Mouse (Mus musculus): Measurements from ENCODE around the gene Rprml. TPM values are rescaled to one million over a fixed set of nuclear protein-coding genes. Genes with fewer than 3 reads are reported as not detected.

Rprml gene
- polyA plus RNA-seq, 1 experiment from 2014 or later = 0.22 TPM

DNA sequence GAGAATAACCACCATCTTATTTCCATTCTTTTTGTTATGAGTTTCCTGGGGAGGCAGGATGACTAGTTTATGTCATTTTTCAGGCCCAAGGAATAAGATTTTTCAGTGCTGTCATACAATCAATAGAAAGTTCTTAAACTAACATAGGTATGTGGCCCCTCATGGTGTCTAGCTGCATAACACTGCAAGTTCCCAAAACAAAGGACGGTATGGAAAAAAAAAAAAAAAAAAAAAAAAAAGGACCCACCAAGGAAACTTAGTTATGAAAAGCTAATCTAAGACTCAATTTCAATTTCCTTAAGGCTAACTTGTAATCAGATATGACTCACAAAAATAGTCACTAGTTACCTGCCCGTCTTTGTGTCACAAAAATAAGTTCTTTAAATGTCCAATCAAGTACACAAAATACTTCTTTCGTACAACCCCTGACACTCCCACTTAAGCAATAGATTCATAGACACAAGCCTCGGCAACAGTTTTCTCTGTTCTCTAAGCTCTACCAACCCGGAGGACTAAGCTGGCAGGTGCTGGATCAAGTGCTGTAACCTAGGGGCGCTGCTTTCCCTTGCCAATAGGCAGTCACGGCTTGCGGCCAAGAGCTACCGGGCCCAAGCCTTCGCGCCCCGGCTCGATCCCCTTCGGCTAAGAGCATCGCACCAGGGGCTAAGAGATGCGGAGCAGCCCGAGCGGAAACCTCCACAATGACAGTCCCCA, 47.6 kb downstream of the Rprml start:
- 2% methylated on average over 18 of the region's 18 CpGs for WGBS
- no peak; the same call in 1 of the 2 replicates for ATAC-seq

DNA sequence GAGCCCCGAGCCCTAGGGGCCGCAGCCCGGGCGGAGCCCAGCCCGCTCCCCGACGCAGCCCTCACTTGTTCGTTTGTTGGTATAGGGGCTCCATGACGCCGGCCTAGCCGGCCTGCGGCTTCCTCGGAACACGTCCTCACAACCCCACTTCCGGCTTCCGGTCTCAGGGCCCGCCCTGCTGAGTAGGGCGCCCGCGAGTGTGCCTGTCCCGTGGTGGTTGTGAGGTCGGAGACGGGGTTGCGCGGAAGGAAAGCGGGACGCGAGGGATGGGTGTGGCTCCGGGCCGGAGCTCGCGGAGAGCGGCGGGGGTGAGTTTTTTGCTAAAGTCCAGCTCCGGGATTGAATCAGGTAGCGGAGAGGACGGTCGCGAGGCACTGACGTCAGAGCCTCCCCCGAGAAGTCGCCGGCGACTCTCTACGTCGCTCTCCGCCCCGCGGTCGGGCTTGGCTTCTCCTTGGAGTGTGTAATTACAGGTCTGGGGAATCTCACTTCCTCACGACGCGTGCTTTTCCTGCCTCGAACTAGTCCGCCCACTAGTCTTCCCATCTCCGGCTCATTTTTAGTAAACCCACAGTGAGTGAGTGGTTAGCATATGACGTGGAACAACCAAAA, 48.3 kb downstream of the Rprml start, which contains the start of gene Gosr2:
Gene Gosr2 (minus strand): TSS at position 334 of the 612 bp plus-strand sequence.
- Histone ChIP-seq H3K4me1 (replicated peaks) (peaks cover 26% of the 10 kb centered on the region), H3K4me3 (replicated peaks) (peak within 1 kb of the TSS; percentile 88), H3K9me3 (no peaks in the 10 kb centered on the region), H3K9ac (replicated peaks) (peak within 1 kb of the TSS; percentile 87), H3K27ac (peak within 1 kb of the TSS; percentile 95), H3K27me3 (no peaks in the 10 kb centered on the region), H3K36me3 (0 out of 2 replicates have a peak, but pooled peaks cover 3% of the 10 kb centered on the region), H3K4me2 (replicated peaks) (peak within 1 kb of the TSS; percentile 73)
- ATAC-seq = peak; percentile 99
- under 1% methylated on average over 57 of the region's 57 CpGs for WGBS

More for the DNA sequence above, 47.6 kb downstream of the Rprml start:
- peaks cover 26% of the 10 kb centered on the region for H3K4me1 ChIP-seq (replicated peaks)
- H3K9me3 ChIP-seq = no peaks in the 10 kb centered on the region
- peak overlapping the region; percentile 95 for H3K27ac ChIP-seq
- H3K36me3 ChIP-seq = 0 out of 2 replicates have a peak, but pooled peaks cover 3% of the 10 kb centered on the region
- H3K27me3 ChIP-seq = no peaks in the 10 kb centered on the region
- H3K4me3 ChIP-seq (replicated peaks) = peak overlapping the region; percentile 88
- peak overlapping the region; percentile 87 for H3K9ac ChIP-seq (replicated peaks)
- peak overlapping the region; percentile 73 for H3K4me2 ChIP-seq (replicated peaks)

DNA sequence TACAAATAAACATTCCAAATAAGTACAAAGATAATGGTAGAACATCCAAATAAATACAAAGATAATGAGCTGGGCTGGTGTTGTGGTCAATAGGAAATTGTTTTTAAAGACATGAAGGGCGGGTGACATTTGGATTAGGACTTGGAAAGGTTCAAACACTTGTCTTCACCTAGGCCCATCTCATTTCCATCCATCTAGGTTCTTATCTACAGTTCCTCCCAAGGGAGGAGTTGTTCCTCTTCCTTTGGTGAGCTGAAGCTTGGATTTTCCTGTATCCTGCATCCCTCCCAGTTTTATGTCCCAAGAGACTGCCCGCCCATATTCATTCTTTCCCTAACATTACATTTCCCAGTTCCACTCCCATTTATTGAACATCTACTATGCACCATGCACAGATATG, 48.9 kb downstream of the Rprml start:
- WGBS = 66% methylated on average over 2 of the region's 2 CpGs
- Histone ChIP-seq H3K4me1 (replicated peaks) (peaks cover 26% of the 10 kb centered on the region), H3K27me3 (no peaks in the 10 kb centered on the region), H3K4me3 (replicated peaks) (peak overlapping the region; percentile 88), H3K4me2 (replicated peaks) (peak overlapping the region; percentile 73), H3K27ac (peak overlapping the region; percentile 95), H3K9ac (replicated peaks) (peak overlapping the region; percentile 87; the same call in 1 of the 2 replicates), H3K9me3 (no peaks in the 10 kb centered on the region), H3K36me3 (0 out of 2 replicates have a peak, but pooled peaks cover 3% of the 10 kb centered on the region)
- no peak for ATAC-seq

Other genes with a start within 250 kb of the Rprml start
- gene Plekhm1, start 236.9 kb upstream of the Rprml start, polyA plus RNA-seq (2015; fragmentation: Nextera tagmentation; extraction: Ambion mirVana) = 9.1 and 9.4 TPM in 2 replicates
- gene Lrrc37a, start 145.0 kb upstream of the Rprml start, polyA plus RNA-seq (2015; fragmentation: Nextera tagmentation; extraction: Ambion mirVana) = not detected in 2 replicates
- not detected in 2 replicates for gene Gm884, start 28.4 kb upstream of the Rprml start, polyA plus RNA-seq (2015; fragmentation: Nextera tagmentation; extraction: Ambion mirVana)
- not detected in 2 replicates for gene Lyzl6, start 10.7 kb upstream of the Rprml start, polyA plus RNA-seq (2015; fragmentation: Nextera tagmentation; extraction: Ambion mirVana)
- gene Gosr2, start 48.3 kb downstream of the Rprml start, polyA plus RNA-seq (2015; fragmentation: Nextera tagmentation; extraction: Ambion mirVana) = 90.5 and 96.1 TPM in 2 replicates
- 0.50 and 0.52 TPM in 2 replicates for gene Wnt9b, start 100.3 kb downstream of the Rprml start, polyA plus RNA-seq (2015; fragmentation: Nextera tagmentation; extraction: Ambion mirVana)
- gene Wnt3, start 124.6 kb downstream of the Rprml start, polyA plus RNA-seq (2015; fragmentation: Nextera tagmentation; extraction: Ambion mirVana) = 15.7 and 18.6 TPM in 2 replicates